Mouse (Mus musculus): ENCODE results near the gene Ggt6. TPM values are rescaled to one million over a fixed set of nuclear protein-coding genes. Genes with fewer than 3 reads are reported as not detected.

The Ggt6 gene
- polyA plus RNA-seq, 1 experiment from 2014 or later, result not detected

DNA sequence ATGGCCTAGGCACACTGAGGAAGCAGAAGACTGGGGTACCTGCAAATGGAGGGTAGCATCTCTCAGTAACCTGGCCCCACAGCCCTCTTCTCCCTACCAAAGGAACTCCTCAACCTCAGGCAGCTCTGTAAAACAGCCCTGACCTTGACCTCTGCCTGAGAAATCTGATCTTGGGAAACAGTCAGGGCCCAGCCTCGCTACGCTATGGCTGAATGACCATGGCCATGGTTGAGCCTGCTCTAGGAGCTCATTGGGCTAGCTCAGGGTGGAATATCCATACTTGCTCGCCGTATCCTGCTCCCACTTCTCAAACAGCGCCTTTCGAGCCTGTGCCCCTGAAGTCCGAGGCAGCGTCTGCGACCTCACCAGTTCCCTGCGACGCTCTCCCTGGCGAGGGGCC is 34.3 kb upstream of the Ggt6 start:
- Histone ChIP-seq H3K4me1 (replicated peaks) (peaks cover 10% of the 10 kb centered on the region; the same call in 1 of the 2 replicates), H3K27ac (no peak overlapping the region), H3K36me3 (no peaks in the 10 kb centered on the region), H3K4me3 (replicated peaks) (no peak overlapping the region), H3K9me3 (replicated peaks) (no peaks in the 10 kb centered on the region), H3K27me3 (0 out of 2 replicates have a peak, but pooled peaks cover 6% of the 10 kb centered on the region), H3K4me2 (no peak overlapping the region), H3K9ac (no peak overlapping the region)
- DNase-seq (no peak), ATAC-seq (ENCODE audit: low read depth) (no peak)
- WGBS (ENCODE audit: insufficient replicate concordance), result 83% methylated on average over 12 of the region's 12 CpGs

DNA sequence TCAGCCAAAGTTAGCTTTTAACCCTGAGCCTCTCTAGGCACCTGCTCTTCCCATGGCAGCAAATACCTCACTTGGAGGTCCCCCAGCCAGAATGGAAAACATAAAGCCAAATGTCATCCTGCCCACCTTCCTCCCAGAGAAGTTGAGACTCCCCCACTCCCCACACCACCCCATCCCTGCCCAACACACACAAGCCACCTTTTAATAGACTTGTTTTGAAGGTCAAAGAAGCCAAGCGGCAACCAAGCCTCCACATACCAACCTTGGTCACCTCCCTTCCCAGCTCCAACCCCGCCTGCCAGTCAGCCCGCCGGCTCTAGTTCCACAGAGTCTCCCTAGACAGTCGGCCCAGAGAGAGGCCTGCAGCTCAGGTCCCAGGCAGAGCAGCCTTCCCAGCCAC is 33.3 kb upstream of the Ggt6 start:
- DNase-seq (no peak), ATAC-seq (ENCODE audit: low read depth) (no peak)
- no peak overlapping the region for H3K4me2 ChIP-seq
- H3K27ac ChIP-seq, result no peak overlapping the region
- 70% methylated on average over 5 of the region's 5 CpGs for WGBS (ENCODE audit: insufficient replicate concordance)
- H3K9me3 ChIP-seq (replicated peaks), result no peaks in the 10 kb centered on the region
- no peak overlapping the region for H3K4me3 ChIP-seq (replicated peaks)
- H3K27me3 ChIP-seq, result peaks cover 10% of the 10 kb centered on the region; the same call in 1 of the 2 replicates
- no peak overlapping the region for H3K9ac ChIP-seq
- H3K36me3 ChIP-seq, result no peaks in the 10 kb centered on the region
- peaks cover 11% of the 10 kb centered on the region for H3K4me1 ChIP-seq (replicated peaks)

DNA sequence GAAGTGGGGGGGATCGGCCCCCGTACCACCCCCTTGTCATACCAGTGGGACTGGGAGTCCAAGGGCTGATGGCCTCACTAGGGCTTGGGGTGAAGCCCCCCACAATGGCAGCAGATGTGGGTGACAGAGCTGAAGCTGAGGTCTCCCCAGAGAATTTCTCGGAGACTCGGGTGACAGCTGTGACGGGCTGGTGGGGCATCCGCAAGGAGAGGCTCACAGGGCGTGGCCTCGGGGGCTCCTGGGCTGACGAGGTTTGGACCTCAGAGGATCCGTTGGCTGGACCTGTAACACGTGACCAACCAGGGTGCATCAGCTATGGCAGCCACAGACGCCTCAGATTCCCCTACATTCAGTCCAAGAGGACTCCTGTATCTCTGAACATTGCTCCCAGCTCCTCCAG is 32.4 kb upstream of the Ggt6 start:
- H3K9ac ChIP-seq, result no peak overlapping the region
- H3K4me1 ChIP-seq (replicated peaks), result peaks cover 14% of the 10 kb centered on the region
- H3K4me3 ChIP-seq (replicated peaks), result no peak overlapping the region
- ATAC-seq (ENCODE audit: low read depth), result no peak
- H3K36me3 ChIP-seq, result no peaks in the 10 kb centered on the region
- no peak overlapping the region for H3K27ac ChIP-seq
- no peaks in the 10 kb centered on the region for H3K9me3 ChIP-seq (replicated peaks)
- DNase-seq, result no peak
- no peak overlapping the region for H3K4me2 ChIP-seq
- H3K27me3 ChIP-seq, result peaks cover 10% of the 10 kb centered on the region; the same call in 1 of the 2 replicates
- 70% methylated on average over 12 of the region's 12 CpGs for WGBS (ENCODE audit: insufficient replicate concordance)

DNA sequence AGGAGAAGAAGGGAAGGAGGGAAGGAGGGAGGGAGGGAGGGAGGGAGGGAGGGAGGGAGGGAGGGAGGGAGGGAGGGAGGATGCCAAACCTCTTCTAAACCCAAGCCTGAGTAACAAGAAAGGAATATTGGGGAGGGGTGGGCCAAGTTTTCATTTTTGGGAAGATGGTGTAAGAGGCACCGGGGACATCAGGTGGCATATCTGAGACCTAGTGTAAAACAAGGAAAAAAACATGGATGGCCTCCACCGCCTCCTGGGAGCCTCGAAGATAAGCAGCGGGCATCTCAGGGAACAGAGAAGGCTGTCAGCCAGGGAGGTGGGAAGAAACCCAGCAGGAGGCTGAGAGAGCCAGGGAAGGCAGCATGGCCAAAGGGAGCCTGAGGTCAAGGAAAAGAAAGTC is 29.8 kb upstream of the Ggt6 start:
- Histone ChIP-seq H3K4me2 (no peak overlapping the region), H3K27ac (no peak overlapping the region), H3K9ac (no peak overlapping the region), H3K4me1 (replicated peaks) (peaks cover 23% of the 10 kb centered on the region), H3K4me3 (replicated peaks) (no peak overlapping the region), H3K36me3 (no peaks in the 10 kb centered on the region), H3K27me3 (peaks cover 20% of the 10 kb centered on the region), H3K9me3 (replicated peaks) (no peaks in the 10 kb centered on the region)
- DNase-seq (no peak), ATAC-seq (ENCODE audit: low read depth) (no peak)
- WGBS (ENCODE audit: insufficient replicate concordance), result 64% methylated on average over 4 of the region's 4 CpGs

DNA sequence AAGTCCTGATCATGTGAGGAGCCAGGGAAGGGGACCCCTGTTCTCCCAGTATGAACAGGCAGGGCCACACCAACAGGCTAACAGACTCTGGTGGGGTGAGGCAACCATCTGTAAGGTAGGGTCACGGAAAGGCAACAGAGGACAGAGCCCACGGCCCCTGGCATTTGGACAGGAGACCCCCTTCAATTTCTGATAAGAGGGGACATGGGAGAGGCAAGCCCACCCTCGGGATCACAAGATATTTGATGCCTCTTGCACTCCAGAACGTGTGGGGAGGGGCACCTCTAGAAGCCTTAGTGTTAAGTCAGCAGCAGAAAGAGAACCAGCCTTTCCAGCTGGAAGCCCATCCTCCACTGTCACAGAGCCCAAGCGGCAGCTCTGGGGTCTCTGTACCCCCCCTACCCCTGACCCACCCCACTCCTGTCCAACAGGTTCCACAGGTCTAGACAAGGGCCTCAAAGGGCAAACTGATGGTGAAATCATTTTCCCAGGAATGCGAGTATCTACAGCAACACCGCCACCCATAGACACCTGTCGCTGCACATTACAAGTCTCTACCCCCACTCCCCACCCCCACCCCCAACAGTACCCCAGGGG is 29.1 kb upstream of the Ggt6 start:
- Histone ChIP-seq H3K4me2 (no peak overlapping the region), H3K27me3 (peaks cover 26% of the 10 kb centered on the region), H3K27ac (no peak overlapping the region), H3K9me3 (replicated peaks) (no peaks in the 10 kb centered on the region), H3K4me3 (replicated peaks) (no peak overlapping the region), H3K36me3 (no peaks in the 10 kb centered on the region), H3K4me1 (replicated peaks) (peaks cover 29% of the 10 kb centered on the region), H3K9ac (no peak overlapping the region)
- 57% methylated on average over 8 of the region's 8 CpGs for WGBS (ENCODE audit: insufficient replicate concordance)
- ATAC-seq (ENCODE audit: low read depth), result no peak
- DNase-seq, result no peak

DNA sequence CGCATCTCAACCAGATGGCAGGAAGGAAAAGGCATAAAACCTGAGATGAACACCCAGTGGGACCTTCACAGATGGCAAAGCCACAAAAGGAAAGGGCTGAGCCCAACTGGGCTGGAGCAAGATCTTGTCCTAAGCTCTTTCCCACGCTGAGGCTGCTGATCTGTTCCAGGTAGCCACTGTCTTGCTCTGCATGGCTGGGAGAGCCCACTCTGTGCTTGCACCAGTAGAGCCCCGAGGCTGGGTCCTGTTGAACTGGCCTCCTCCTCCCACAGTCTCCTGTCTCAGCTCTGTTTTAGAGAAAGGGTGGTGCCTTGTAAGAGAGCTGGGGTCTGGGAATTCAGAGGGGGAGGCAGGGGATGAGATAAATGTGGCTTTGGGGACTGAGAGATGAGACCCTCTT is 28.2 kb upstream of the Ggt6 start:
- H3K9ac ChIP-seq, result no peak overlapping the region
- peak overlapping the region; percentile 35 for H3K4me2 ChIP-seq

DNA sequence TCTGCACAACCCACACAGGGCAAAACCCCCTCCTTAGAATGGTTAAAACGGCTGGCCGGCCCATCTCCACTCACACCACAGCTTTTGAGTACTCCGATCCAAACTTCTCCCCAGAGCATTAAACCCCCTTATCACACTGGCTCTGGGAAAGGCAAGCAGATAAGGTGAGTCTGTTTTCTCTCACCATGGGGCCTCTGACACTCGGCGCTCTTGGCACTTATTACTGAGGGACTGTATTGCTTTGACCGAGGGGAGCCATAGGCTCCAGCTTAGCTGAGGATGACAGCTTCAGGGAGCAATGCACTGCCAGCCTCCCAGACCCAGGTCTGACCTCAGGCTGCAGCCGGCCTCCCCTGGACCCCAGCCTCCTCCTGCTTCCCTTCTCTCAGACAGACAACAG is 27.8 kb upstream of the Ggt6 start:
- H3K36me3 ChIP-seq, result no peaks in the 10 kb centered on the region
- WGBS (ENCODE audit: insufficient replicate concordance), result 6% methylated on average over 7 of the region's 7 CpGs
- no peak overlapping the region for H3K4me3 ChIP-seq (replicated peaks)
- no peak overlapping the region for H3K27ac ChIP-seq
- DNase-seq (no peak), ATAC-seq (ENCODE audit: low read depth) (no peak)
- H3K9me3 ChIP-seq (replicated peaks), result no peaks in the 10 kb centered on the region
- no peak overlapping the region for H3K9ac ChIP-seq
- peaks cover 37% of the 10 kb centered on the region for H3K4me1 ChIP-seq (replicated peaks)
- H3K27me3 ChIP-seq, result peaks cover 40% of the 10 kb centered on the region
- H3K4me2 ChIP-seq, result peak overlapping the region; percentile 35

More for the DNA sequence above, 28.2 kb upstream of the Ggt6 start:
- Histone ChIP-seq H3K4me3 (replicated peaks) (no peak overlapping the region), H3K9me3 (replicated peaks) (no peaks in the 10 kb centered on the region), H3K36me3 (no peaks in the 10 kb centered on the region), H3K27ac (no peak overlapping the region), H3K4me1 (replicated peaks) (peaks cover 37% of the 10 kb centered on the region), H3K27me3 (peaks cover 35% of the 10 kb centered on the region)
- DNase-seq (no peak), ATAC-seq (ENCODE audit: low read depth) (no peak)
- 28% methylated on average over 3 of the region's 3 CpGs for WGBS (ENCODE audit: insufficient replicate concordance)

DNA sequence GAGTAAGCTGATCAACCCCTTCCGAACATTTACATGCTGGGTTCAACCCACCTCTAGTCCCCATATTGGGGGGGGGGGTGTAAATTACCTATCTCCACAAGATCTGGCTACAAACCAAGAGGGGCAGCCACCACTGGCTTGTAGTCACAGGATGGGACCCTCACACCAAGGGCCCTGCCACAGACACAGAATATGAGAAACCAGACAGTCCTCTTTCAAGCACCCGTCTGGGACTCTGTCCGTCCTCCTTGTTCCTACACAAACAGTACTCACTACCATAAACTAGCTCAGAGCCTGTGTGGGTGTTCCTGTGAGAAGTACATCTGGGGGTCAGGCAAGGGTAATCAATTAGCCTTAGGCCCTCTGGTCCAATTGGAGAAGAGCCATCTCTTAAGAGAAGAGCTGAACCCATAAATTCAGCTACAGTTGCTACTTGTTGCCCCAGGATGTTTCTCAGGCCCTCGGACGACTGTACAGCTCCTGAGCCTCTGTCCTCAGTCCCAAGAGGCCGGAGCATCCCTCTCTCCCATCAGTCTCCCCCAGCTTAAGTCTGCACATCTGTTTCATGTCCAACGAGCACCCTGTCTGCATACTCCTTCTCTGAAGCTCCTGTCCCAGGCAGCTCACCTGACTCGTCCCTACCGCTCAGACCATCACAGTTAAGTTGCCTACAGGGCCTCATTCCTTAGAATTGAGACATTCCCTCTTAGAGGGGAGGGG is 26.7 kb upstream of the Ggt6 start:
- H3K9ac ChIP-seq, result no peak overlapping the region
- H3K4me1 ChIP-seq (replicated peaks), result peaks cover 42% of the 10 kb centered on the region
- H3K27me3 ChIP-seq, result peaks cover 48% of the 10 kb centered on the region
- H3K4me3 ChIP-seq (replicated peaks), result no peak overlapping the region
- DNase-seq (no peak), ATAC-seq (ENCODE audit: low read depth) (no peak)
- H3K4me2 ChIP-seq, result no peak overlapping the region
- WGBS (ENCODE audit: insufficient replicate concordance), result 72% methylated on average over 9 of the region's 9 CpGs
- no peak overlapping the region for H3K27ac ChIP-seq
- no peaks in the 10 kb centered on the region for H3K9me3 ChIP-seq (replicated peaks)
- no peaks in the 10 kb centered on the region for H3K36me3 ChIP-seq

DNA sequence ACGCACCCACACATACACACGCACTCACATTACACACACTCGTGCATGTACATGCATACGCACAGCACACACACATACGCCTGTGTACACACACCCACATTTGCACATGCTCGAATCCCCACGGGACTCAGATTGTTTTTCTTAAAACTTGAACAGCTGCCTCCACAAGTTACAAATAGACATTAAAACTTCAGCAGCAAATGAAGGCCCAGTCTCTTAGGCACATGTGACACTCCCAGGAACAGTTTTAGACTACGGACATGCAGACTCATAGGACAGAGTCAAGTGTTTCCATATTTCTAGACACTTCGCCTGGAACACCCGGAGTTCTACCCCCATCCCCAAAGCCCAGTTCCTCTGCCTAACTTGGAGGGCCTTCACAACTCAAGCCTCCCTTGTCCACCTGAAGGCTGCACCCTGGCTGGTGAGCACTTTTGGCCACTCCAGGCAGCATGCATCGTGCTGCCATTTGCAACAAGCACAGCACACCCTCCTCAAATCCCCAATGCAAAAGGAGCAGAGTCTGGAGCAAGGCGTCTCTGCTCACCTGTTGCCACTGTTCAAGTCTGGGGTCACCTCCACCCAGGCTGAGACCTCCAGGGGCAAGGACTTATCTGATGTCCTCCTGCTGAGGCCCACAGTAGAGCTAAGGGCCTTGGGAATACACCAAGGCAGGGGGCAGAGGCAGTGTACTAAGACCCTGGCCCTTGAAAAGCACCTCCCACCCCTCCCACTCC is 25.5 kb upstream of the Ggt6 start:
- Histone ChIP-seq H3K9ac (no peak overlapping the region), H3K9me3 (replicated peaks) (no peaks in the 10 kb centered on the region), H3K4me2 (peak overlapping the region; percentile 95), H3K4me1 (replicated peaks) (peaks cover 54% of the 10 kb centered on the region), H3K27me3 (peaks cover 50% of the 10 kb centered on the region), H3K27ac (no peak overlapping the region), H3K36me3 (no peaks in the 10 kb centered on the region), H3K4me3 (replicated peaks) (0 out of 2 replicates have a peak overlapping the region, but pooled peaks have one; percentile 66)
- DNase-seq, result no peak
- WGBS (ENCODE audit: insufficient replicate concordance), result 69% methylated on average over 12 of the region's 12 CpGs
- ATAC-seq (ENCODE audit: low read depth), result no peak

DNA sequence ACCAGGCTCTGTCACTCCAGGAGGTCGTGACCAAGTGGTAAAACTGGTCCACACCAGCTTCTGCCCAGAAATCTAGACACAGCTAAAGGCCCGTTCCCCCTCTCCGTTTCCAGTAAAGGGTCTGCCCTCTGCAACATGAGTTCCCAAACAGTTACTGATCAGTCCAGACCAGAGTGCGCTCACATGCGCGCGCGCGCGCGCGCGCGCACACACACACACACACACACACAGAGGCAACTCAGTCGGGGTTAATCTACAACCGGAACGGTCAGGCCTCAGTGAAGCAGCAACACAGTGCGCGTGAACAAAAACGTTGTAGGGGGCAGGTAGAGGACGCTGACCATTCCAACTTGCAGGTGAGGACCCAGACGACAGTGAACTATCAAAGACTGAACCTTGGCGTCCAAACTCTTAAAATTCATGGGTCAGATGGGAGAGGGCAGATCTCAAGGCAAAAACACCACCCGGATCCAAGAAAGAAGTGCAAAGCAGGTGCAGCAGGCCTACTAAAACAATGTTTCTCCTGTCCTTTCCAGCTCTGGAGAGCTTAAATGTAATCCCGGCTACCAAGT is 24.7 kb upstream of the Ggt6 start:
- H3K27me3 ChIP-seq, result peaks cover 50% of the 10 kb centered on the region
- peak overlapping the region; percentile 95 for H3K4me2 ChIP-seq
- ATAC-seq (ENCODE audit: low read depth) (no peak), DNase-seq (no peak)
- peak overlapping the region; percentile 69 for H3K9ac ChIP-seq
- H3K27ac ChIP-seq, result no peak overlapping the region
- no peaks in the 10 kb centered on the region for H3K36me3 ChIP-seq
- peak overlapping the region; percentile 66 for H3K4me3 ChIP-seq (replicated peaks)
- H3K4me1 ChIP-seq (replicated peaks), result peaks cover 62% of the 10 kb centered on the region
- 3% methylated on average over 25 of the region's 25 CpGs for WGBS (ENCODE audit: insufficient replicate concordance)
- no peaks in the 10 kb centered on the region for H3K9me3 ChIP-seq (replicated peaks)
